Mouse (Mus musculus) cerebellum, adult 9-11 months (tissue): ENCODE results near the gene Rab31.

ENCODE experiments used
- DNase-seq: peaks from one replicate; pipeline ENCODE4 v3.0.0; 2022

The Rab31 gene

DNA sequence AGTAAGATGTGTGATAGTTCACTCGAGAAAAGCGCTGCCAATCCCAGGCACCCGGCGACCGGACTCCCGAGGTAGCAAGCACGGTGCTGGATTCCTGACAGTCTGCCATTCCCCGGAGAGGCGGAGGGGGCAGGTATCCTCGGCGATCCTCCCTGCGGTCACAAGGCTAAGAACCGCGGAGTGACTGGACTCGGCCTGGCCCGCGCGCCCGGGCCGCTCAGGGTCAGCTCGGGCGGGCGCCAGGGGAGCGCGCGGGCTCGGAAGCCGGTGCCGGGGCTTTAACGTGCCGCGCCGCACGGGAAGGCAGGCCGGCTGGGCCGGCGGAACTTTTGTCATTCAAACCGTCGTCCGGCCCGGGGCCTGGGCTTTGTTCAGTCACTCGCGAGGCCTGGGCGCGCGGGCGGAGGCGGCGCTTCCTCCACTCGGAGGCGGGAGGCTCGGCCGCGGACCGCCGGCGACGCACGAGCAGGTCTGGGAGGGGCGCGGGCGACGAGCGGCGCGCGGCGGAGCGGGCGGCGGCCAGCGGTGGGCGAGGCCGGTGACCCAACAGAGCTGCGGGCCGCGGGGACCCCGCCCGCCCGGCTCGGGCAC, 10.1 kb upstream of the Rab31 start, which contains the start of gene Ppp4r1:
Ppp4r1 (plus strand) TSS at position 23 of the 591 bp plus-strand sequence.
- DNase-seq, result peak; percentile 89

GRCm38 (mm10) chr17:65780970-65781369, 8.4 kb upstream of the Rab31 start:
- DNase-seq, result no peak

- no peak for DNase-seq
Measured at GRCm38 (mm10) chr17:65777461-65777860, 4.9 kb upstream of the Rab31 start.

- no peak for DNase-seq
Measured at GRCm38 (mm10) chr17:65776228-65776627, 3.7 kb upstream of the Rab31 start.

- no peak for DNase-seq
Measured at GRCm38 (mm10) chr17:65774439-65774838, 1.9 kb upstream of the Rab31 start.

- no peak for DNase-seq
Measured at GRCm38 (mm10) chr17:65773617-65774016, 1.1 kb upstream of the Rab31 start.

GRCm38 (mm10) chr17:65770982-65771915, 1.3 kb downstream of the Rab31 start:
- DNase-seq, result no peak

GRCm38 (mm10) chr17:65768486-65768885, 4.1 kb downstream of the Rab31 start:
- peak; percentile 28 for DNase-seq

- DNase-seq, result no peak
Measured at GRCm38 (mm10) chr17:65763221-65763620, 9.3 kb downstream of the Rab31 start.

- DNase-seq, result no peak
Measured at GRCm38 (mm10) chr17:65757150-65757549, 15.4 kb downstream of the Rab31 start.

DNA sequence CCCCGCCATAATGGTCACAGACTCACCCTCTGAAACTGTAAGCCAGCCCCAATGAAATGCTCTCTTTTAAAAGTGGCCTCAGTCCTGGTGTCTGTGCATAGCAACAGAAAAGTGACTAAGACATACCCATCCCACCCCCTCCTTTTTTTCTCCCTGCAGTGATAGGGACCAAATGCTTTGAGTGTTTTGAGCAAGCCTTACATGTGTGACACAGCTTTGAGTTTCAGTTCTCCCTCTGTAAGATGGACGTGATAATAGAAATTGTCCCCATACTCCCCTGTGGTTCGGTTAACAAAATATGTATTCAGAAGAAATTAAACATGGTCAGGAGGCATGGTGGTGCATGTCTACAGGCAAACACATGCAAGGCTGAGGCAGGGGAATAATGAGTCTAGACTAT, 16.7 kb downstream of the Rab31 start:
- no peak for DNase-seq

GRCm38 (mm10) chr17:65753130-65753529, 19.4 kb downstream of the Rab31 start:
- DNase-seq, result no peak

DNA sequence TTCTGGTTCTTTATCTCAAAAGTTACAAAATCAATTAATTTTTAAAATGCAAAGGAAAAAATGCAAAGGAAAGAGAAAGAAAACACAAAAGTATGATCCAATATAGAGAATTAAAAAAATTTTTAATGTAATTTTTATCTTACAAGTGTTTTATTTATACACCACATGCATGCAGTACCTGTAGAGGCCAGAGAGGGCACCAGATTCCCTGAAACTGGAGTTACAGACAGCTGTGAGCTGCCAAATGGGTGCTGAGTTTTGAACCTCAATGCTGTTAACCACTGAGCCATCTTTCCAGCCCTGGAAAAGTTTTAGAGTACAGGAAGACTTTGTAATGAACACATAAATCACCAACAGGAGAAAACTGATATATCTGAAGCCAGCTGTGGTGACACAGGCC, 22.3 kb downstream of the Rab31 start:
- no peak for DNase-seq

- DNase-seq, result no peak
Measured at GRCm38 (mm10) chr17:65749803-65750202, 22.7 kb downstream of the Rab31 start.

DNA sequence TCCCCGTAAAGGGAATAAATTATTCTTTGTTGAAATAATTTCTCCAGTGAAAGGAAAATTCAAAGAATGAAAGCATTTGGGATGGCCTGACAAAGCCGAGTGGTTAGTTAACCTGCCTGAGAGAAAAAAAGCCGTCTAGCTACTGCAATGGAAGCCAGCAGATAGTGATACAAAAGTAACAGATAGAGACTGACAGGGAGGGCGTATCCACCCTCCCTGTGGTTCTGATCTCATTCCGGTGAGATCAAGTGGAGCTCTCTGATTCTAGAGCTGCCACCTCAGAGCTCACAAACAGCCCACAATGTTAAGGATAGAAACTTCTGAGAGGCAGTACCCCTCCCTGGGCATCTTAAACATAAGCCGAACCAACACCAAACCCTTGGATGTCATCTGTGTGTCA, 23.6 kb downstream of the Rab31 start:
- DNase-seq, result no peak

DNA sequence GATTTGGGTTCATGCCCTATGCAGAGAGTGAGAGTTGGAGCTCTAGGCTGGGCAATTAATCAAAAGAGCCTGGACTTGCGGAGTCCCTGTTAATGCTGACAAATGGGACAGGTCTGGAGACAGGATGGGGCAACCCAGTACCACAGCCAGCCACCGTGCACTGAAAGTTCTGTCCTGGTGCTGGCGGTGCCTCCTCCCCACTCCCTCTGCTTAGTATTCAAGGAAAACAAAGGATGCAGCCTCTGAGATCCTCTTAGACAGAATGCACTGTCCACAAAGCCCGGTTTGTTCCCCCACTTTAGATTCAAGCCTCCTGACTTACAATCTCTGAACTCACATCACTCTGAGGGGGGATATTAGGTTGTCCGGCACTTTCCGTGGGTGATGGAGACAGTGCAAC, 26.2 kb downstream of the Rab31 start:
- no peak for DNase-seq

DNA sequence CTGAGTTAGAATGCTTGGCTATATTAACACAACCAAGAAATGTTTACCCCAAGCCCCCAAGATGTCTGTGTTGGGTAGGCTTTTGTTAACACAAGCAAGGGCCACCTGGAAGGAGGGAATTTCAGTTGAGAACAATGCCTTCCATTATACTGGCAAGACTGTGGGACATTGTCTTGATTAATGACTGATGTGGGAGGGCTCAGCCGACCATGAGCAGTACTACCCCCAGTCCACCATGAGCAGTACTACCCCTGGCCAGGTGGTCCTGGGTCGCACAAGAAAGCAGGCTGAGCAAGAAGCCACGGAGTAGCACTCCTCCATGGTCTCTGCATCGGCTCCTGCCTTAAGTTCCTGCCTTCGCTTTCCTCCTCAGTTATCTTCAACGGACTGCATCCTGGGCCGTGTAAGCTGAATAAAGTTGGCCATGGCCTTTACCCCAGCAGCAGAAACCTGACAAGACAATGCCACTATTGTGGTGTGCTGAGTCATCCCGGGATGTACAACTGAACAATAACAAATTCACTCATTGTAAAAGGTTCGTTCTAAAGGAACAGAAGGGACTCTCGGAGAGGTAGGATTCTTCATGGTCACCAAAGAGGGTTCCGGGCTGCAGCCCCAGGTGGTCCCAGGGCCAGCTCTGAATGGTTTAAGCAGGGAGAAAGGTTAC, 28.8 kb downstream of the Rab31 start:
- no peak for DNase-seq

- no peak for DNase-seq
Measured at GRCm38 (mm10) chr17:65742969-65743368, 29.6 kb downstream of the Rab31 start.

DNA sequence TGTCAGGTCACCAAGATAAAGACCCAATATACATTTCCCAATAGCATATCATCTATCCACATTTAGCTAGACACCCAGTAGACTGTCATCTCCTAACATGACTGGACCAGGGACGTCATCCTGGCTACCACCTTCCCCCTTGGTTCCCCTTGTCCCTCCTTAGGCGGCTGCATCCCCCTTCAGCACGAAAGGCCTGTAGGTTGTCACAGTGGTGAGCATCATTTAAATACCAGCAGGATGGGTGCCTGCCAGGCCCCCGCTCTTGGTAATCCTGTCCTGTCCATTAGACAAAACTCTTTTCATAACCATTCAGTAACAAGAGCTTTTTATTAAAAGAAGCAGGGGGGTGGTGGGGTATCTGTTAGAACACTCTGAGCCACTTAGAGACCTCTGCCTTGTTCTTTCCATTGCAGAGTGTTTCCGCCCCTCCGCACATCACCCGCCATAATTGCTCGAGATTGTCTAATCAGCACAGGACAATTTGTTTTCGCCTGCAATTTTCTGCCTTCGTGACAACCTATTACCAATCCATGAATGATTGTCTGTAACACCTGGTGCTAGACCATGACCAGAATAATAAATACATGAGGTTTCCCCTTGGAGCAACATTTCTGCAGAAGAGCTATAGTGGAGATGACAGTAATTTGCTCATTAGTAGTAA, 30.2 kb downstream of the Rab31 start:
- DNase-seq, result no peak

- no peak for DNase-seq
Measured at GRCm38 (mm10) chr17:65741565-65741964, 31.0 kb downstream of the Rab31 start.

GRCm38 (mm10) chr17:65739874-65740725, 32.5 kb downstream of the Rab31 start:
- DNase-seq, result no peak

- no peak for DNase-seq
Measured at GRCm38 (mm10) chr17:65737622-65738021, 34.9 kb downstream of the Rab31 start.
